9 mouse cellular contexts compared by ENCODE assay signal in the genomic region with DNA sequence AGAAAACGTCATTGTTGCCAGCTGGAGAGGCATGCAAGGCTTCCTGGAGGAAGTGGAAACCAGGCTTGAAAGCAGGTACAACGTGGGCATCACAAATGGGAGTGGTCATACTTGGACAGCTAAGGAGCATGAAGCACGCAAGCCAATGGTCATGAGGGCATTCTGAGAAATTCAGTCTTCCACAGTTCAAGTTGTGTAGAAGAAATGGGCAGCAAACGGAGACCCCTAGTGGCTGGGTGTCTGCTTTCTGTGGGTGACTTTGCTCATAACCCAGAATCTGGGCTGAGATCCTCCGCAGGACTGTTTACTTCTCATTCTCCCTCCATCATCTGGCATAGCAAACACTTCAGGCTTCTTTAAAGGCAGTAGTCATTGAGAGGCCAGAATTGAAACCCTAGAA.
A peak's percentile ranks its signal among the peaks of the same experiment; 100 is the strongest.
DNase-seq lines count a peak whose midpoint lies in the region; ATAC-seq lines count a peak whose summit lies in the region.
"Had no signal": no experiment of that assay in that cellular context is flagged by ENCODE, and none has a peak within 500 bp of the region (broad histone marks: within the 10 kb centered on the region; RNA-seq: fewer than 3 reads in every experiment).

No protein-coding gene starts in this region.

- no peak overlapping the region for H3K4me2 ChIP-seq in embryonic facial prominence, embryonic 11.5 days (ENCODE audit: low read depth, low read length)
- H3K4me2 ChIP-seq: midbrain, embryonic 12.5 days; stomach, embryonic 15.5 days had no signal

- no peaks in the 10 kb centered on the region for H3K4me1 ChIP-seq in embryonic facial prominence, embryonic 11.5 days (ENCODE audit: control insufficient read depth, insufficient read depth, low read length)
- H3K4me1 ChIP-seq: stomach, embryonic 15.5 days had no signal

- H3K36me3 ChIP-seq in embryonic facial prominence, embryonic 11.5 days (replicated peaks; ENCODE audit: control insufficient read depth, insufficient read depth, low read depth, low read length), result no peaks in the 10 kb centered on the region
- H3K36me3 ChIP-seq: midbrain, embryonic 12.5 days; stomach, embryonic 15.5 days had no signal

- ATAC-seq in embryonic facial prominence, embryonic 11.5 days (replicated peaks; ENCODE audit: insufficient number of reproducible peaks, low FRiP score, low TSS enrichment, low read depth), result no peak
- no peak for ATAC-seq in inflammation-experienced regulatory T-cells, adult 6 months

- no peaks in the 10 kb centered on the region for H3K27me3 ChIP-seq in embryonic facial prominence, embryonic 11.5 days (ENCODE audit: control insufficient read depth, insufficient read depth, low read length)
- H3K27me3 ChIP-seq: stomach, embryonic 15.5 days had no signal

- no peak overlapping the region for H3K27ac ChIP-seq in embryonic facial prominence, embryonic 11.5 days (replicated peaks; ENCODE audit: low read depth, low read length)
- H3K27ac ChIP-seq: midbrain, embryonic 12.5 days; stomach, embryonic 15.5 days had no signal

- 75% methylated on average over 5 of the region's 5 CpGs for WGBS in embryonic facial prominence, embryonic 11.5 days

- DNase-seq in layer of hippocampus, adult 11-12 months (ENCODE audit: low spot score), result peak; percentile 36
- DNase-seq in layer of hippocampus, postnatal 36 days, result no peak
- DNase-seq in adrenal gland, adult 18-20 months (ENCODE audit: low spot score in 2 of 2), result peak; percentile 14 to 32
- DNase-seq in embryonic facial prominence, embryonic 11.5 days (ENCODE audit: low spot score), result peak; percentile 57
- peak; percentile 64 for DNase-seq in lung, postnatal 10 days
- no peak for DNase-seq in frontal cortex, postnatal 36 days (ENCODE audit: low spot score in 2 of 2)

- no peak overlapping the region for H3K4me3 ChIP-seq in embryonic facial prominence, embryonic 11.5 days (ENCODE audit: low read depth, low read length)
- H3K4me3 ChIP-seq: midbrain, embryonic 12.5 days; stomach, embryonic 15.5 days had no signal

- H3K9ac ChIP-seq in embryonic facial prominence, embryonic 11.5 days (replicated peaks; ENCODE audit: low read length), result no peak overlapping the region
- H3K9ac ChIP-seq: midbrain, embryonic 12.5 days; stomach, embryonic 15.5 days had no signal

- H3K9me3 ChIP-seq in embryonic facial prominence, embryonic 11.5 days (replicated peaks; ENCODE audit: control insufficient read depth, low read length), result no peaks in the 10 kb centered on the region
- H3K9me3 ChIP-seq: midbrain, embryonic 12.5 days; stomach, embryonic 15.5 days had no signal

Comparison
In these comparisons a context has a peak if more than half of its experiments do, and no peak if none do; other contexts are left out.
1. DNase-seq: peak in layer of hippocampus, adult 11-12 months (single experiment), adrenal gland, adult 18-20 months (2 of 2), embryonic facial prominence, embryonic 11.5 days (single experiment) and lung, postnatal 10 days (single experiment); none in layer of hippocampus, postnatal 36 days (0 of 2) and frontal cortex, postnatal 36 days (0 of 2).